Mouse (Mus musculus) testis, adult 2 months (tissue): ENCODE data around the gene Cd151.

Experiments
- CTCF ChIP-seq: fragments of 200-500 bp; IDR thresholded peaks from 2 replicates; pipeline ENCODE4 v1.5.1; 2012; ENCODE audit warnings: low read depth, mild to moderate bottlenecking, inconsistent platforms, low read length, moderate library complexity; ENCODE audit not compliant: control insufficient read depth, insufficient read depth, insufficient replicate concordance
- POLR2A ChIP-seq: fragments of 200-500 bp; IDR thresholded peaks from 2 replicates; pipeline ENCODE4 v1.6.1; 2012; ENCODE audit warnings: low read depth, mild to moderate bottlenecking, inconsistent platforms, low read length, moderate library complexity; ENCODE audit not compliant: control insufficient read depth

DNA sequence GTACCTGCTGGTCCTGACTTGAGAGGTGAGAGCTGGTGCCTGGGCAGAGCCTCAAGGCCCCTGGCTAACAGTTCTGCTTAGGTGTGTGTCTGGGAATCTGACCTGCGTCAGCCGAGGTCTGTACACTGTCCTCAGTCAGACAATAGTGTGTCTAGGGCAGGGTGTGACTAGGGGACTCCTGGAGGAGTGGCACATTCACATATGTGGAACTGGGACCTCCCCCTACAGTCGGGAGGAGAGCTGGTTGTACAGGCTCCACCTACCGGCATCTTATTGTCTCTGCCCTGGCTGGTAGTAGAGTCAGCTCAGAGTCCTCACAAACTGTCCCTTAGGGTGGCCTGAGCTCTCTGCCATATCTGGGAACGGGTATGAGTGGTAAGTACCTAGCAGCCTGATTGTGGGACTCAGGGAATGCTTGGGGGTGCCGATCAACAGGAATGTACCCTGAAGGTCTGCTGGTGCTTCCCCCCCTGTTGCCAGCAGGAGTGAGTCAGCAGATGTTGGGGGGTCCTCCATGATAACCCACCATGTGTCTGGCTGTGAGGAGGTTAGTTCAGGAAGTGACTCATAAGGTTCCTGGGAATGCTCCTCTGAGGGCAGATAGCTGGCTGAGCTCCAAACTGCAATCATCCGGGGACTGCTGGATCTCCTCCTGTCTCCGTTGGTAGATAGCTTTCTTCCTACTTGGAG is 1.5 kb downstream of the Cd151 start:
- no peak; the same call in 1 of the 2 replicates for TF ChIP-seq POLR2A
- TF ChIP-seq CTCF: no peak
